Mouse (Mus musculus): ENCODE results near the gene Wdr54.

GRCm38 (mm10) chr6:83175996-83176395 lies 19.8 kb upstream of the Wdr54 start:
- no peak for TF ChIP-seq CTCF (IDR thresholded peaks at IDR 0.05; ENCODE audit: extremely low read depth, insufficient read depth, low read length)
- TF ChIP-seq POLR2A (IDR thresholded peaks at IDR 0.05; ENCODE audit: extremely low read depth, insufficient read depth, low read length), result no peak
